Mouse (Mus musculus) lung, postnatal 0 days (tissue): Measurements from ENCODE around the gene Tdrkh. TPM values are rescaled to one million over a fixed set of nuclear protein-coding genes. Genes with fewer than 3 reads are reported as not detected.

Experiments used
- ATAC-seq: fragments of 200-750 bp; cut with Nextera tagmentation; 2 replicates; pipeline ENCODE4 v1.8.0; 2017; ENCODE audit warnings: moderate library complexity
- DNase-seq: peaks from one replicate; pipeline ENCODE4 v3.0.0-alpha.2; 2016; ENCODE audit warnings: low spot score
- H3K27ac ChIP-seq: fragments of 300-500 bp; sonication (generic); 2 replicates; pipeline ENCODE4 v1.5.1; 2014; ENCODE audit warnings: antibody characterized with exemption, mild to moderate bottlenecking, low read length, mixed read lengths
- H3K27me3 ChIP-seq: fragments of 300-500 bp; sonication (generic); replicated peaks from 2 replicates; pipeline ENCODE4 v1.6.1; 2014; ENCODE audit warnings: low read length, mixed read lengths; ENCODE audit not compliant: insufficient read depth
- H3K36me3 ChIP-seq: fragments of 300-500 bp; sonication (generic); 2 replicates; pipeline ENCODE4 v1.6.1; 2014; ENCODE audit warnings: low read length, mixed read lengths; ENCODE audit not compliant: insufficient read depth
- H3K4me1 ChIP-seq: fragments of 300-500 bp; sonication (generic); 2 replicates; pipeline ENCODE4 v1.6.1; 2014; ENCODE audit warnings: antibody characterized with exemption, low read depth, low read length, mixed read lengths; ENCODE audit not compliant: insufficient read depth
- H3K4me2 ChIP-seq: fragments of 300-500 bp; sonication (generic); replicated peaks from 2 replicates; pipeline ENCODE4 v1.6.1; 2014; ENCODE audit warnings: low read depth, mild to moderate bottlenecking, low read length, moderate library complexity, mixed read lengths
- H3K4me3 ChIP-seq: fragments of 300-500 bp; sonication (generic); 2 replicates; pipeline ENCODE4 v1.5.1; 2014; ENCODE audit warnings: low read depth, low read length
- H3K9ac ChIP-seq: fragments of 300-500 bp; sonication (generic); replicated peaks from 2 replicates; pipeline ENCODE4 v1.6.1; 2014; ENCODE audit warnings: low read depth, mild to moderate bottlenecking
- H3K9me3 ChIP-seq: fragments of 300-500 bp; sonication (generic); 2 replicates; pipeline ENCODE4 v1.6.1; 2016; ENCODE audit warnings: low read length, mixed read lengths
- CTCF ChIP-seq: IDR thresholded peaks from 2 replicates; pipeline ENCODE4 v1.5.1; 2016; ENCODE audit warnings: antibody characterized with exemption, mild to moderate bottlenecking
- EP300 ChIP-seq: IDR thresholded peaks from 2 replicates; pipeline ENCODE4 v1.6.1; 2016; ENCODE audit warnings: antibody characterized with exemption, mild to moderate bottlenecking, control low read depth
- WGBS: fragments of 180-500 bp; shearing (Covaris S2); extraction: QIAGEN DNeasy Blood & Tissue Kit; methylation state at CpG from one replicate; pipeline ENCODE4 v1.1.7; 2014; 5-methylcytosine and 5-hydroxymethylcytosine counted together
- polyA plus RNA-seq: library from polyadenylated mRNA; unstranded; fragments of >200 nt; fragmentation: Nextera tagmentation; extraction: Ambion mirVana; gene quantifications from 2 replicates; pipeline ENCODE4 v1.2.1, GENCODE M21; 2015

Gene Tdrkh
- polyA plus RNA-seq, 1 experiment from 2014 or later, result 2.1 TPM

GRCm38 (mm10) chr3:94369709-94370108 is 43.4 kb upstream of the Tdrkh start:
- Histone ChIP-seq H3K4me3 (no peak overlapping the region), H3K4me2 (no peak overlapping the region), H3K36me3 (no peaks in the 10 kb centered on the region), H3K4me1 (no peaks in the 10 kb centered on the region), H3K9ac (no peak overlapping the region), H3K27ac (no peak overlapping the region), H3K9me3 (no peaks in the 10 kb centered on the region), H3K27me3 (no peaks in the 10 kb centered on the region)
- no peak for ATAC-seq
- TF ChIP-seq EP300, result no peak
- TF ChIP-seq CTCF, result no peak
- 48% methylated on average over 2 of the region's 2 CpGs for WGBS
- DNase-seq, result no peak

- no peaks in the 10 kb centered on the region for H3K27me3 ChIP-seq
- peak overlapping the region; percentile 46 for H3K4me2 ChIP-seq
- ATAC-seq, result peak; percentile 88
- H3K9ac ChIP-seq, result no peak overlapping the region
- no peaks in the 10 kb centered on the region for H3K36me3 ChIP-seq
- 2% methylated on average over 11 of the region's 11 CpGs for WGBS
- TF ChIP-seq EP300 (peak; percentile 66; the same call in 1 of the 2 replicates), CTCF (no peak)
- peak; percentile 96 for DNase-seq
- no peaks in the 10 kb centered on the region for H3K9me3 ChIP-seq
- no peak overlapping the region for H3K27ac ChIP-seq
- H3K4me1 ChIP-seq, result no peaks in the 10 kb centered on the region
- 0 out of 2 replicates have a peak overlapping the region, but pooled peaks have one; percentile 10 for H3K4me3 ChIP-seq
Observed at GRCm38 (mm10) chr3:94371637-94372036, 41.4 kb upstream of the Tdrkh start.

- Histone ChIP-seq H3K9ac (no peak overlapping the region), H3K4me1 (no peaks in the 10 kb centered on the region), H3K27ac (no peak overlapping the region), H3K36me3 (no peaks in the 10 kb centered on the region), H3K4me2 (peak overlapping the region; percentile 46), H3K9me3 (no peaks in the 10 kb centered on the region), H3K4me3 (0 out of 2 replicates have a peak overlapping the region, but pooled peaks have one; percentile 10), H3K27me3 (no peaks in the 10 kb centered on the region)
- DNase-seq, result no peak
- TF ChIP-seq CTCF, result no peak
- WGBS, result 6% methylated on average over 3 of the region's 3 CpGs
- ATAC-seq, result no peak
Observed at GRCm38 (mm10) chr3:94372038-94372437, 41.0 kb upstream of the Tdrkh start.

GRCm38 (mm10) chr3:94372641-94373040 is 40.4 kb upstream of the Tdrkh start, which contains the start of gene Rorc:
Rorc (plus strand) TSS chr3:94372794.
- 15% methylated on average over 5 of the region's 5 CpGs for WGBS
- TF ChIP-seq EP300, result no peak
- no peak for TF ChIP-seq CTCF
- peak within 1 kb of the TSS; percentile 82 for H3K27ac ChIP-seq
- peak; percentile 74 for ATAC-seq
- no peaks in the 10 kb centered on the region for H3K4me1 ChIP-seq
- peak; percentile 82 for DNase-seq
- H3K27me3 ChIP-seq, result no peaks in the 10 kb centered on the region
- no peaks in the 10 kb centered on the region for H3K36me3 ChIP-seq
- H3K4me3 ChIP-seq, result peak within 1 kb of the TSS; percentile 25
- peak within 1 kb of the TSS; percentile 51 for H3K4me2 ChIP-seq
- no peaks in the 10 kb centered on the region for H3K9me3 ChIP-seq
- no peak within 1 kb of the TSS; the same call in 1 of the 2 replicates for H3K9ac ChIP-seq

GRCm38 (mm10) chr3:94373090-94373489 is 40.0 kb upstream of the Tdrkh start:
- Histone ChIP-seq H3K9me3 (no peaks in the 10 kb centered on the region), H3K4me3 (peak overlapping the region; percentile 25), H3K9ac (no peak overlapping the region; the same call in 1 of the 2 replicates), H3K4me1 (no peaks in the 10 kb centered on the region), H3K27me3 (no peaks in the 10 kb centered on the region), H3K36me3 (no peaks in the 10 kb centered on the region), H3K4me2 (peak overlapping the region; percentile 51), H3K27ac (peak overlapping the region; percentile 82)
- 6% methylated on average over 9 of the region's 10 CpGs for WGBS
- no peak for TF ChIP-seq CTCF
- ATAC-seq (peak; percentile 53), DNase-seq (peak; percentile 49)

- H3K4me1 ChIP-seq, result no peaks in the 10 kb centered on the region
- peak overlapping the region; percentile 25; the same call in 1 of the 2 replicates for H3K4me3 ChIP-seq
- no peaks in the 10 kb centered on the region for H3K36me3 ChIP-seq
- DNase-seq (peak; percentile 23), ATAC-seq (peak; percentile 18; the same call in 1 of the 2 replicates)
- peak overlapping the region; percentile 82; the same call in 1 of the 2 replicates for H3K27ac ChIP-seq
- no peaks in the 10 kb centered on the region for H3K27me3 ChIP-seq
- peak overlapping the region; percentile 51 for H3K4me2 ChIP-seq
- 0% methylated on average over 5 of the region's 5 CpGs for WGBS
- H3K9me3 ChIP-seq, result no peaks in the 10 kb centered on the region
- H3K9ac ChIP-seq, result no peak overlapping the region
- TF ChIP-seq CTCF (no peak), EP300 (no peak)
Observed at GRCm38 (mm10) chr3:94373597-94374011, 39.5 kb upstream of the Tdrkh start.

- no peaks in the 10 kb centered on the region for H3K4me1 ChIP-seq
- ATAC-seq, result no peak
Observed at GRCm38 (mm10) chr3:94374636-94375035, 38.4 kb upstream of the Tdrkh start.

More at GRCm38 (mm10) chr3:94374636-94375035, 38.4 kb upstream of the Tdrkh start:
- Histone ChIP-seq H3K27me3 (no peaks in the 10 kb centered on the region), H3K27ac (no peak overlapping the region), H3K4me2 (no peak overlapping the region), H3K9me3 (no peaks in the 10 kb centered on the region), H3K9ac (no peak overlapping the region), H3K36me3 (no peaks in the 10 kb centered on the region), H3K4me3 (no peak overlapping the region)
- no peak for DNase-seq
- TF ChIP-seq CTCF (no peak), EP300 (no peak)
